Mouse (Mus musculus) pancreas, adult 10 weeks (tissue): ENCODE results near the gene 2310002L09Rik. TPM values are rescaled to one million over a fixed set of nuclear protein-coding genes. Genes with fewer than 3 reads are reported as not detected.

Experiments used
- polyA plus RNA-seq: library from polyadenylated mRNA; stranded (reverse); fragments of 350-450 nt; fragmentation: Illumina TruSeq; extraction: RNeasy Lipid Tissue Mini Kit (QIAGEN cat#74804); gene quantifications from one replicate; pipeline ENCODE4 v1.2.3, GENCODE M21; 2015; ENCODE audit warnings: low read depth, low replicate concordance; ENCODE audit not compliant: insufficient read depth

The 2310002L09Rik gene
- polyA plus RNA-seq: not detected

GRCm38 (mm10) chr4:73950375-73950896, at the start of gene 2310002L09Rik:
Gene 2310002L09Rik (minus strand): TSS chr4:73950846.

GRCm38 (mm10) chr4:73920660-73921059, 30.0 kb downstream of the 2310002L09Rik start, which contains the start of gene Gm11756:
Gene Gm11756 (minus strand): TSS chr4:73920760.

GRCm38 (mm10) chr4:73905853-73906252, 44.8 kb downstream of the 2310002L09Rik start, which contains the start of gene Gm13871:
Gene Gm13871 (minus strand): TSS chr4:73905953.

GRCm38 (mm10) chr4:73891012-73891411, 59.6 kb downstream of the 2310002L09Rik start, which contains the start of gene Gm11757:
Gene Gm11757 (minus strand): TSS chr4:73891112.

Other genes starting within 250 kb of the 2310002L09Rik start
- gene Rasef, start 159.9 kb downstream of the 2310002L09Rik start, polyA plus RNA-seq: 0.70 TPM
- not detected for gene Gm11758, start 74.6 kb downstream of the 2310002L09Rik start, polyA plus RNA-seq
- gene Gm11757, start 59.7 kb downstream of the 2310002L09Rik start, polyA plus RNA-seq: not detected
- gene Gm13871, start 44.9 kb downstream of the 2310002L09Rik start, polyA plus RNA-seq: not detected
- not detected for gene Gm11756, start 30.1 kb downstream of the 2310002L09Rik start, polyA plus RNA-seq
- gene Frmd3, start 62.6 kb upstream of the 2310002L09Rik start, polyA plus RNA-seq: not detected